Mouse (Mus musculus) midbrain, postnatal 0 days (tissue): ENCODE measurements around the gene Inpp1. TPM values are rescaled to one million over a fixed set of nuclear protein-coding genes. Genes with fewer than 3 reads are reported as not detected.
"Not testable (repeated sequence)": the region's sequence is repeated elsewhere in the genome, so short reads cannot be mapped to it uniquely, and the experiment has no call there.

Experiments
- ATAC-seq: fragments of 200-750 bp; cut with Nextera tagmentation; 2 replicates; pipeline ENCODE4 v1.8.0; 2017; ENCODE audit warnings: moderate number of reproducible peaks, mild to moderate bottlenecking, moderate TSS enrichment, moderate library complexity; ENCODE audit not compliant: low FRiP score
- DNase-seq: peaks from one replicate; pipeline ENCODE4 v3.0.0-alpha.2; 2015; ENCODE audit warnings: low spot score
- H3K27ac ChIP-seq: fragments of 300-500 bp; sonication (generic); 2 replicates; pipeline ENCODE4 v1.5.1; 2014; ENCODE audit warnings: low read depth, mild to moderate bottlenecking, low read length, mixed read lengths
- H3K27me3 ChIP-seq: fragments of 300-500 bp; sonication (generic); 2 replicates; pipeline ENCODE4 v1.6.1; 2014; ENCODE audit warnings: low read length, control low read depth, mixed read lengths; ENCODE audit not compliant: insufficient read depth
- H3K36me3 ChIP-seq: fragments of 300-500 bp; sonication (generic); 2 replicates; pipeline ENCODE4 v1.6.1; 2014; ENCODE audit warnings: low read length, control low read depth, mixed read lengths; ENCODE audit not compliant: insufficient read depth
- H3K4me1 ChIP-seq: fragments of 300-500 bp; sonication (generic); 2 replicates; pipeline ENCODE4 v1.6.1; 2014; ENCODE audit warnings: mild to moderate bottlenecking, control low read depth, antibody characterized with exemption, low read length, mixed read lengths; ENCODE audit not compliant: insufficient read depth
- H3K4me2 ChIP-seq: fragments of 300-500 bp; sonication (generic); 2 replicates; pipeline ENCODE4 v1.6.1; 2014; ENCODE audit warnings: low read depth, mild to moderate bottlenecking, low read length, mixed read lengths; ENCODE audit not compliant: poor library complexity, severe bottlenecking
- H3K4me3 ChIP-seq: fragments of 300-500 bp; sonication (generic); 2 replicates; pipeline ENCODE4 v1.5.1; 2014; ENCODE audit warnings: low read depth, mild to moderate bottlenecking, low read length, moderate library complexity
- H3K9ac ChIP-seq: fragments of 300-500 bp; sonication (generic); replicated peaks from 2 replicates; pipeline ENCODE4 v1.6.1; 2014; ENCODE audit warnings: mild to moderate bottlenecking, low read length, moderate library complexity, mixed read lengths; ENCODE audit not compliant: poor library complexity, severe bottlenecking
- H3K9me3 ChIP-seq: fragments of 300-500 bp; sonication (generic); 2 replicates; pipeline ENCODE4 v1.6.1; 2016; ENCODE audit warnings: low read length, control low read depth
- CTCF ChIP-seq: IDR thresholded peaks from 2 replicates; pipeline ENCODE4 v1.5.1; 2016; ENCODE audit warnings: antibody characterized with exemption, mild to moderate bottlenecking
- WGBS: fragments of 180-500 bp; shearing (Covaris S2); extraction: QIAGEN DNeasy Blood & Tissue Kit; methylation state at CpG from one replicate; pipeline ENCODE4 v1.1.7; 2014; 5-methylcytosine and 5-hydroxymethylcytosine counted together
- polyA plus RNA-seq: library from polyadenylated mRNA; unstranded; fragments of >200 nt; fragmentation: Nextera tagmentation; extraction: Ambion mirVana; gene quantifications from 2 replicates; pipeline ENCODE4 v1.2.1, GENCODE M21; 2015
- total RNA-seq: library from RNA; depleted of rRNA; stranded (reverse); fragments of >200 nt; gene quantifications from 2 replicates; pipeline ENCODE4 v1.2.3, GENCODE M21; 2014; rRNA removed

The Inpp1 gene
- total RNA-seq (43.0 and 49.8 TPM in 2 replicates), polyA plus RNA-seq (45.8 and 46.8 TPM in 2 replicates)

DNA sequence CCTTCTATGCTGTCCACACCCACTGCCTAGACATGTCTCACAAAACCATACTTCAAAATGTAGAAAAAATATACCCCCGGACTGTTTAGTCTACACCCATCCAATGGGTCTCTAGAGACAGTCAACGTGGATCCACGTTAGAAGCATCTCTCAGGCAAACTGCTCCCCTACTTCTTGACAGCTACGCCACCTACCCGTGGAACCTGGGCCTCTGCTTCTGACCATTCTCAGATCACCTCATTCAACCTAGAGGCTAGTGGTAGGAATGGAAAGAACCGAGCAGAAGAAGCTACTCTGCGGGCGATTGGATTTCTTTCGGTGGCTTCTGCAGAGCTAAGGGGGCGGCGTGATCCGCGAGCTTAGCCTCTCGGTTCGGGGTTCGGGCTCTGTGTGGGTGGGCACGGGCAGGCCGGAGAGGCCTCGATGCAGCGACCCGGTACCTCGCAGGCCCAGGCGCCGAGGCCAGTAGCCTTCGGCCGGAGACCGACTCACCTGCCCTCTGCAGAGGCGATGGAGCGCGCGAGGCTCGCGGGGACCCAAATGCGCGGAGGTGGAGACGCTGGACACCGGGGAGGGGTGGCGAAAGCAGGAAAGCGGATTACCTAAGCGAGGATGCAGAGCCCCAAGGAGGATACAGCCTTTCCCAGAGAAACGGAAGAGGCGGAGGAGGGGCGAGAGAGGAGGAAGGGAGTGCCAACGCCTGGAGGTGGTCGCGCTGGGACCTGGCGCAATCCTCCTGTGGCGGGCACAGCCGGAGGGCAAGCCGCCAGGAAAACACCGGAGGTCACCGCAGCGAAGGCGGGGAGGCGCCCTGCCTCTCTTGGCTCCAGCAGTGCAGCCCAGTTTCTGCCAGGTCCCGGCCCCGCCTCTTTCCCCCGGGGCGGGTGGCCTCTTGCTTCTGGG is at the start of gene Inpp1:
Gene Inpp1 (minus strand): TSS at position 779 of the 903 bp plus-strand sequence.
- 1% methylated on average over 59 of the region's 59 CpGs for WGBS
- Histone ChIP-seq H3K9ac (peak within 1 kb of the TSS; percentile 85), H3K4me2 (peak within 1 kb of the TSS; percentile 80), H3K4me3 (peak within 1 kb of the TSS; percentile 67), H3K9me3 (no peaks in the 10 kb centered on the region), H3K27me3 (no peaks in the 10 kb centered on the region), H3K36me3 (no peaks in the 10 kb centered on the region), H3K27ac (peak within 1 kb of the TSS; percentile 91), H3K4me1 (peaks cover 3% of the 10 kb centered on the region; the same call in 1 of the 2 replicates)
- DNase-seq (peak; percentile 85), ATAC-seq (peak; percentile 90)
- TF ChIP-seq CTCF: peak; percentile 74

DNA sequence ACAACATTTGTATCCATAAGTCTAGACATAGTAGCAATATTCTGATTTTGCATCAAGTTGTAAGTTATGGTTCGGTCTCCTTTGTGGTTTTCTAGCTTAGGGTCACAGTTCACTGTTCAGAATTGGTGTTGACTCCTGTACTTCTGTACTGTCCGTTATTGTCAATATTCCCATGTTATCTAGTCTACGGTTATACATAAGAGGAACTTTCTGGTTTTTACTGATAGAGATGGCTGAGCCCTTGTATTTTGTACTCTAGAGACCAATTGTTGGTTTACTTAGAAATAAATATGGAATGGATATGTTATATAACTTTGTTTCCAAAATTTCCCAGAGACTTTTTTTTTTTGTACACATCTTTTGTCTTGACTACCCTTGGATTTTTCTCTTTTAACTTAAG is 48.5 kb upstream of the Inpp1 start:
- H3K36me3 ChIP-seq: 0 out of 2 replicates have a peak, but pooled peaks cover 3% of the 10 kb centered on the region
- ATAC-seq: no peak
- H3K27me3 ChIP-seq: no peaks in the 10 kb centered on the region
- no peak overlapping the region for H3K27ac ChIP-seq
- no peaks in the 10 kb centered on the region for H3K4me1 ChIP-seq
- no peak overlapping the region for H3K4me3 ChIP-seq
- no peak overlapping the region for H3K4me2 ChIP-seq
- no peak for TF ChIP-seq CTCF
- no peak overlapping the region for H3K9ac ChIP-seq
- no peak for DNase-seq
- WGBS: 96% methylated on average over 3 of the region's 3 CpGs
- H3K9me3 ChIP-seq: no peaks in the 10 kb centered on the region

DNA sequence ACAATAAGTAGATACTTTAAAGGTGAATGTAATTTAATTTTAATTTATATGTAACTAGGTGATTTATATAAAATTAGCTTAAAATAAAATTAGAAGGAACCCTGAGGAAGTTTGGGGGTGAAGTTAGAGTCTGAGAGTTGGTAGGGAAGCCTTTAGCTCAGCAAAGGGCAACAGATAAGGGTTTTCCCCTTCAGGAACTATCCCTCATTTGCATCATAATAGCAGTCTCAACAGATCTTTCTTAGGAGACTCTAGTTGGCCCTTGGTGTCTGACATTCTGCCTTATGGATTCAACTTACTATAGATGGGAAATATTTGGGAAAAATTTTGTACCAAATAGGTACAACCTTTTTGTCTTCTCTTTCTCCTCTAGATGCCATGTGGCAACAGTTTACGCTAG is 46.7 kb upstream of the Inpp1 start:
- TF ChIP-seq CTCF: no peak
- Histone ChIP-seq H3K4me1 (no peaks in the 10 kb centered on the region), H3K9ac (no peak overlapping the region), H3K27ac (no peak overlapping the region), H3K9me3 (no peaks in the 10 kb centered on the region), H3K36me3 (peaks cover 3% of the 10 kb centered on the region; the same call in 1 of the 2 replicates), H3K4me2 (no peak overlapping the region), H3K27me3 (no peaks in the 10 kb centered on the region), H3K4me3 (no peak overlapping the region)
- ATAC-seq (no peak), DNase-seq (no peak)
- 100% methylated on average over 1 of the region's 1 CpGs for WGBS

DNA sequence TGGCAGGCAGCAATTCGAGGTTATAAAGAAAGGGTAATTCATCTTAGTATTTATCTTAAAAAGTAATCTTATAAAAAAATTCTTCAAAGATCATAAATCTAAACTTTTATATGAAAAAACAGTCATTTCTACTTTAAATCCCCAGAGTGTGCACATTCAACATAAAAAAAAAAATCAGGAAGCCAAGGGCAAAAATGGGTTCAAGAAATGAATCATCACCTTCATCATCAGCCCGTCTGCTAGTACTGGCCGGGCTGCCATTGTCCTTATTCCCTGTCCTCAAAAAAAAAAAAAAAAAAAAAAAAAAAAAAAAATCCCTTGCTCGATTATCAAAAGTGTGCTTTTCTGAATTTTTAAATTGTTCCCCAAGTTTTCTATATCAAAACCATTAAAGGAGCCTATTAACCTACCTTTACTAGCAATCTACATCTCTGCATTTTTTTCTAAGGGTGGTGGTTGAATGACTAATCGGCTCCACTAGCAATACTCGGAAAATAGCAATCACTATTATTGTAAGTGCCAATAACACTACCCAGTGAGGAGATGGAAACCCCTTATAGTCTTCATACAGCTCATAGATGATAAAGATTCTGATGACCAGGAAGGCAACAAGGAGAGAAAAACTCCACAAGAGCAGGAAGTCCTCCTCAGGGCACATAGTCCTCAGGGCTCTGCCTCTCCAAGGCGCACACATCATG is 38.6 kb upstream of the Inpp1 start:
- no peak for ATAC-seq
- H3K4me2 ChIP-seq: no peak overlapping the region
- H3K4me3 ChIP-seq: no peak overlapping the region
- DNase-seq: no peak
- no peaks in the 10 kb centered on the region for H3K27me3 ChIP-seq
- no peak for TF ChIP-seq CTCF
- H3K4me1 ChIP-seq: no peaks in the 10 kb centered on the region
- no peak overlapping the region for H3K9ac ChIP-seq
- no peaks in the 10 kb centered on the region for H3K9me3 ChIP-seq
- 92% methylated on average over 7 of the region's 7 CpGs for WGBS
- no peaks in the 10 kb centered on the region; the same call in 1 of the 2 replicates for H3K36me3 ChIP-seq
- no peak overlapping the region for H3K27ac ChIP-seq

DNA sequence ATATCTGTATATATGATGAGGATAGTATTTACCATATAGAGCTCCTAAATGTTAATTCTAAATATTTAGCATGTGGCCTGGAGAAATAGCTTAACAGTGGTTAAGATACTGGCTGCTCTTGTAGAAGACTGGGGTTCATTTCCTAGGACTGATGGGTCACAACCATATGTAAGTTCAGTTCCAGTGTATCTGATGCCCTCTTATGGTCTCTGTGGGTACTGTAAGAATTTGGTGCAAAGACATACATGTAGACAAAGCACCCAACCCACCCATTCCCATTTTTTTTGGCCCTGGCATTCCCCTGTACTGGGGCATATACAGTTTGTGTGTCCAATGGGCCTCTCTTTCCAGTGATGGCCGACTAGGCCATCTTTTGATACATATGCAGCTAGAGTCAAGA is 36.5 kb upstream of the Inpp1 start:
- not testable (repeated sequence) for H3K36me3 ChIP-seq, H3K9me3 ChIP-seq, H3K4me3 ChIP-seq, H3K4me2 ChIP-seq, ATAC-seq, H3K9ac ChIP-seq, H3K4me1 ChIP-seq, H3K27ac ChIP-seq, H3K27me3 ChIP-seq
- TF ChIP-seq CTCF: peak; percentile 63
- peak; percentile 57 for DNase-seq
- WGBS: no CpG with 5 or more reads among the region's 1 CpGs
